Mouse (Mus musculus): ENCODE results near the gene Ano2.

DNA sequence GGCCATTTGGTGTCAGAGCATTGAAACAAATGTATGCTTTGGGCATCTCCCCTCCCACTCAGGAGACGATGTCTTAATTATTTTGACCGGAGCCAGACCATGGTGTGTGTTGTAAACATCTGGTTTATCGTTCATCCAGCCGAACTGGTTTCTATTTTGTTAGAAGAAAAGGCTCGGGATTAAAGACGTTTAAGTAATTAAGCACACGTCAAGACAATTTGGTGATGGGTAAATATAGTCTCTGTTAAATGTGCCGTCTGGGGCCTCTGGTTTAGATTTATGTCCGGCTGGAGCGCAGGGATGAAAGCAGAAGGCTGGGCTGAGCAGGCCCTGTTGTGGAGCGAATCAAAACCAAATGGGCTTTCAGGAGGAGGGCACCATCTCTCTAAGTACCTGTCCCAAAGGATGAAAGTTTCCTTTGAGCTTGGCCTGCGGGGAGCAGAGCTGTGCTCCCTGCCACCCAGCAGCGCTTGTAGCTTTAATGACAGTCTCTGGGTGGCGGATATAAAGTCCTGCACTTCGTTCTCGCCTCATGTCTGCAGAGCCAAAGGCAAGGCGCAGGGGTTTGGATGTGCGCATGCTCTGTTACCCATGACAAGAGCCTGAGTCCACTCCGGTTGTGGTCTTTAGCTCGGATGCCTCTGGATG, 113.3 kb downstream of the Ano2 start:
- TF ChIP-seq CTCF (IDR thresholded peaks at IDR 0.05; ENCODE audit: borderline replicate concordance, control insufficient read depth, extremely low read depth, insufficient read depth, low read length, poor library complexity) (no peak), POLR2A (IDR thresholded peaks at IDR 0.05; ENCODE audit: control insufficient read depth, extremely low read depth, insufficient read depth, low read length, poor library complexity) (no peak)

Measured in thymus, adult 2 months (tissue).